Comparison of ENCODE assay signal across 23 mouse cellular contexts in the genomic region with DNA sequence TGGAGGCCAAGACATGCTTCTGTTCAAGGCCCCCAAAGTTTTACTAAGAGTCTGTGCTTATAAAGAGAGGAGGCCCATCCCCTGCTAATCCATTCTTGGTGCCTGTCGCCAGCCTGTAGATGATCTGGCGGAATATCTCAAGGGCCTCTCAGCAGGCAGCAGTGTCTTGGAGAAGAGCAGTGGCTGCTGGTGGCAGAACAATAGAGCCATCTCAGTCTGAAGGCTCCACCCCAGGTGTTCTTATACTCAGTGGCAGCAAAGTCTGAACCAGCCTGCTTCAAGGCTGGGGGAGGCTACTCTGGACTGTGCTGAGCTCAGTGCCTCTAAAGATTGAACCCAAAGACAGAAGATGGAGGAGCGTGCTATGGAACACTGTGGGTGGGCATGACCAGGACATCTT.
DNase-seq lines count a peak whose midpoint lies in the region; ATAC-seq and TF ChIP-seq lines count a peak whose summit lies in the region.
"Had no signal": no experiment of that assay in that cellular context is flagged by ENCODE, and none has a peak within 500 bp of the region (broad histone marks: within the 10 kb centered on the region; RNA-seq: fewer than 3 reads in every experiment).

No protein-coding gene starts in this region.

- no peak for TF ChIP-seq POLR2A in thymus, adult 2 months (IDR thresholded peaks at IDR 0.05; ENCODE audit: control insufficient read depth, extremely low read depth, insufficient read depth, low read length, poor library complexity)

- H3K27me3 ChIP-seq in thymus, adult 2 months (ENCODE audit: control insufficient read depth, insufficient read depth, low read length): no peaks in the 10 kb centered on the region
- H3K27me3 ChIP-seq in hindbrain, embryonic 13.5 days: no peaks in the 10 kb centered on the region
- H3K27me3 ChIP-seq: embryonic facial prominence, embryonic 12.5 days; forebrain, embryonic 13.5 days; forebrain, embryonic 15.5 days had no signal

- no peak overlapping the region for H3K4me3 ChIP-seq in thymus, adult 2 months (ENCODE audit: control insufficient read depth, insufficient read depth, low read length)
- no peak overlapping the region for H3K4me3 ChIP-seq in hindbrain, embryonic 13.5 days
- H3K4me3 ChIP-seq: embryonic facial prominence, embryonic 10.5 days; embryonic facial prominence, embryonic 12.5 days; forebrain, embryonic 13.5 days; forebrain, embryonic 15.5 days had no signal

- H3K27ac ChIP-seq in thymus, adult 2 months (ENCODE audit: control insufficient read depth, insufficient read depth, low read length): peak overlapping the region; percentile 70
- H3K27ac ChIP-seq in hindbrain, embryonic 13.5 days: no peak overlapping the region
- H3K27ac ChIP-seq: embryonic facial prominence, embryonic 10.5 days; embryonic facial prominence, embryonic 12.5 days; forebrain, embryonic 13.5 days; forebrain, embryonic 15.5 days had no signal

- H3K9me3 ChIP-seq in hindbrain, embryonic 13.5 days: 0 out of 2 replicates have a peak, but pooled peaks cover 6% of the 10 kb centered on the region
- H3K9me3 ChIP-seq: embryonic facial prominence, embryonic 10.5 days; embryonic facial prominence, embryonic 12.5 days; forebrain, embryonic 13.5 days; forebrain, embryonic 15.5 days had no signal

- no peak for TF ChIP-seq CTCF in thymus, adult 2 months (IDR thresholded peaks at IDR 0.05; ENCODE audit: borderline replicate concordance, control insufficient read depth, extremely low read depth, insufficient read depth, low read length, poor library complexity)

- H3K4me1 ChIP-seq in thymus, adult 2 months (replicated peaks; ENCODE audit: control insufficient read depth, insufficient read depth, low read length): peaks cover 23% of the 10 kb centered on the region
- H3K4me1 ChIP-seq in hindbrain, embryonic 13.5 days (replicated peaks): peaks cover 32% of the 10 kb centered on the region

- DNase-seq in thymus, adult 2 months: peak; percentile 24
- DNase-seq in thymus, postnatal 0 days (ENCODE audit: low spot score): no peak
- peak; percentile 49 for DNase-seq in thymus, postnatal 14 days
- no peak for DNase-seq in thymus, adult 18-20 months
- DNase-seq in ZHBTc4 (ENCODE audit: low read depth, low spot score): peak; percentile 59
- peak; percentile 26 to 37 for DNase-seq in thymus, postnatal 36 days
- DNase-seq in layer of hippocampus, adult 9-10 months (ENCODE audit: low spot score): no peak
- DNase-seq: adrenal gland, adult 8-10 months; adrenal gland, postnatal 14 days; adrenal gland, postnatal 36 days; B cell, adult 2 months; cerebellum, adult 11-12 months; cerebellum, adult 2 months; cerebellum, adult 9-10 months; cerebellum, postnatal 10 days; cerebellum, postnatal 25 days; forebrain, postnatal 0 days had no signal

- no peak overlapping the region for H3K9ac ChIP-seq in hindbrain, embryonic 13.5 days
- H3K9ac ChIP-seq: embryonic facial prominence, embryonic 12.5 days; forebrain, embryonic 13.5 days; forebrain, embryonic 15.5 days; forebrain, postnatal 0 days had no signal

- H3K36me3 ChIP-seq in thymus, adult 2 months (ENCODE audit: control insufficient read depth, insufficient read depth, low read length): no peaks in the 10 kb centered on the region
- H3K36me3 ChIP-seq in hindbrain, embryonic 13.5 days: no peaks in the 10 kb centered on the region
- H3K36me3 ChIP-seq: embryonic facial prominence, embryonic 10.5 days; embryonic facial prominence, embryonic 12.5 days; forebrain, embryonic 15.5 days had no signal

- no peak overlapping the region for H3K4me2 ChIP-seq in hindbrain, embryonic 13.5 days
- H3K4me2 ChIP-seq: embryonic facial prominence, embryonic 12.5 days; forebrain, embryonic 13.5 days; forebrain, embryonic 15.5 days had no signal

- WGBS in thymus, adult 2 months: 94% methylated on average over 3 of the region's 3 CpGs
- WGBS in hindbrain, embryonic 13.5 days: 72% methylated on average over 3 of the region's 3 CpGs

- ATAC-seq in hindbrain, embryonic 13.5 days (ENCODE audit: low FRiP score): no peak
- ATAC-seq: CD4-positive, CD25-positive, alpha-beta regulatory T cell, adult 4 months; forebrain, embryonic 13.5 days; forebrain, embryonic 15.5 days; forebrain, postnatal 0 days had no signal

Comparison
In these comparisons a context has a peak if more than half of its experiments do, and no peak if none do; other contexts are left out.
1. DNase-seq: peak in thymus, adult 2 months (single experiment), thymus, postnatal 14 days (single experiment), ZHBTc4 (single experiment) and thymus, postnatal 36 days (2 of 2); none in thymus, postnatal 0 days (single experiment), thymus, adult 18-20 months (0 of 2) and layer of hippocampus, adult 9-10 months (single experiment).